Mouse (Mus musculus) hindbrain, postnatal 0 days (tissue): ENCODE data around the gene A730061H03Rik. TPM values are rescaled to one million over a fixed set of nuclear protein-coding genes. Genes with fewer than 3 reads are reported as not detected.

Source experiments
- ATAC-seq: fragments of 200-750 bp; cut with Nextera tagmentation; 2 replicates; pipeline ENCODE4 v1.8.0; 2017; ENCODE audit warnings: mild to moderate bottlenecking, moderate TSS enrichment, moderate library complexity
- DNase-seq: peaks from one replicate; pipeline ENCODE4 v3.0.0-alpha.2; 2015; ENCODE audit warnings: low spot score
- H3K27ac ChIP-seq: fragments of 300-500 bp; sonication (generic); 2 replicates; pipeline ENCODE4 v1.5.1; 2014; ENCODE audit warnings: mild to moderate bottlenecking
- H3K27me3 ChIP-seq: fragments of 300-500 bp; sonication (generic); 2 replicates; pipeline ENCODE4 v1.6.1; 2014; ENCODE audit warnings: low read length, mixed read lengths; ENCODE audit not compliant: insufficient read depth
- H3K36me3 ChIP-seq: fragments of 300-500 bp; sonication (generic); 2 replicates; pipeline ENCODE4 v1.6.1; 2014; ENCODE audit warnings: low read length, mixed read lengths; ENCODE audit not compliant: insufficient read depth
- H3K4me1 ChIP-seq: fragments of 300-500 bp; sonication (generic); 2 replicates; pipeline ENCODE4 v1.6.1; 2014; ENCODE audit warnings: antibody characterized with exemption, low read length, mixed read lengths; ENCODE audit not compliant: insufficient read depth
- H3K4me2 ChIP-seq: fragments of 300-500 bp; sonication (generic); 2 replicates; pipeline ENCODE4 v1.6.1; 2014; ENCODE audit warnings: low read depth, mild to moderate bottlenecking, low read length, moderate library complexity, mixed read lengths
- H3K4me3 ChIP-seq: fragments of 300-500 bp; sonication (generic); 2 replicates; pipeline ENCODE4 v1.5.1; 2014; ENCODE audit warnings: low read length
- H3K9ac ChIP-seq: fragments of 300-500 bp; sonication (generic); replicated peaks from 2 replicates; pipeline ENCODE4 v1.6.1; 2014; ENCODE audit warnings: mild to moderate bottlenecking, low read length, moderate library complexity, mixed read lengths
- H3K9me3 ChIP-seq: fragments of 300-500 bp; sonication (generic); 2 replicates; pipeline ENCODE4 v1.6.1; 2016; ENCODE audit warnings: low read length, mixed read lengths
- CTCF ChIP-seq: IDR thresholded peaks from 2 replicates; pipeline ENCODE4 v1.5.1; 2016; ENCODE audit warnings: antibody characterized with exemption, control low read depth, low read depth
- WGBS: fragments of 180-500 bp; shearing (Covaris S2); extraction: QIAGEN DNeasy Blood & Tissue Kit; methylation state at CpG from one replicate; pipeline ENCODE4 v1.1.7; 2014; 5-methylcytosine and 5-hydroxymethylcytosine counted together
- polyA plus RNA-seq: library from polyadenylated mRNA; unstranded; fragments of >200 nt; fragmentation: Nextera tagmentation; extraction: Ambion mirVana; gene quantifications from 2 replicates; pipeline ENCODE4 v1.2.1, GENCODE M21; 2015
- total RNA-seq: library from RNA; depleted of rRNA; stranded (reverse); fragments of >200 nt; gene quantifications from 2 replicates; pipeline ENCODE4 v1.2.3, GENCODE M21; 2014

Gene A730061H03Rik
- total and polyA plus RNA-seq, 2 experiments from 2014 or later: not detected

GRCm38 (mm10) chr14:55576376-55576775 lies 16.2 kb upstream of the A730061H03Rik start:
- Histone ChIP-seq H3K36me3 (0 out of 2 replicates have a peak, but pooled peaks cover 2% of the 10 kb centered on the region), H3K9ac (no peak overlapping the region), H3K9me3 (no peaks in the 10 kb centered on the region), H3K4me3 (no peak overlapping the region), H3K4me1 (no peaks in the 10 kb centered on the region), H3K4me2 (no peak overlapping the region), H3K27ac (no peak overlapping the region), H3K27me3 (no peaks in the 10 kb centered on the region)
- no peak for ATAC-seq
- DNase-seq: no peak
- no peak for TF ChIP-seq CTCF
- WGBS: 75% methylated on average over 16 of the region's 16 CpGs

GRCm38 (mm10) chr14:55575711-55576110 lies 15.5 kb upstream of the A730061H03Rik start:
- Histone ChIP-seq H3K4me3 (no peak overlapping the region), H3K4me1 (no peaks in the 10 kb centered on the region), H3K36me3 (no peaks in the 10 kb centered on the region), H3K9me3 (no peaks in the 10 kb centered on the region), H3K27ac (no peak overlapping the region), H3K9ac (no peak overlapping the region), H3K27me3 (no peaks in the 10 kb centered on the region), H3K4me2 (no peak overlapping the region)
- no peak for ATAC-seq
- DNase-seq: no peak
- WGBS: 77% methylated on average over 13 of the region's 13 CpGs
- no peak for TF ChIP-seq CTCF

- H3K4me1 ChIP-seq: no peaks in the 10 kb centered on the region
- ATAC-seq (no peak), DNase-seq (no peak)
- H3K27me3 ChIP-seq: no peaks in the 10 kb centered on the region
- WGBS: 93% methylated on average over 8 of the region's 8 CpGs
- H3K27ac ChIP-seq: no peak within 1 kb of the TSS
- no peaks in the 10 kb centered on the region for H3K36me3 ChIP-seq
- no peak for TF ChIP-seq CTCF
- H3K4me2 ChIP-seq: no peak within 1 kb of the TSS
- H3K9ac ChIP-seq: no peak within 1 kb of the TSS
- H3K4me3 ChIP-seq: no peak within 1 kb of the TSS
- no peaks in the 10 kb centered on the region for H3K9me3 ChIP-seq
Observed at GRCm38 (mm10) chr14:55575302-55575701, 15.1 kb upstream of the A730061H03Rik start, which contains the start of gene Fitm1. Gene Fitm1, plus strand, starts transcription at chr14:55575617.

- Histone ChIP-seq H3K4me3 (no peak overlapping the region), H3K27ac (no peak overlapping the region), H3K36me3 (peaks cover 31% of the 10 kb centered on the region), H3K4me2 (no peak overlapping the region), H3K4me1 (no peaks in the 10 kb centered on the region), H3K9ac (no peak overlapping the region), H3K27me3 (no peaks in the 10 kb centered on the region), H3K9me3 (no peaks in the 10 kb centered on the region)
- TF ChIP-seq CTCF: no peak
- no peak for DNase-seq
- no peak for ATAC-seq
Observed at GRCm38 (mm10) chr14:55571760-55572159, 11.6 kb upstream of the A730061H03Rik start.

GRCm38 (mm10) chr14:55570588-55570987 lies 10.4 kb upstream of the A730061H03Rik start:
- TF ChIP-seq CTCF: no peak
- WGBS: 94% methylated on average over 2 of the region's 2 CpGs
- Histone ChIP-seq H3K4me3 (no peak overlapping the region), H3K27me3 (no peaks in the 10 kb centered on the region), H3K27ac (no peak overlapping the region), H3K4me2 (no peak overlapping the region), H3K9me3 (no peaks in the 10 kb centered on the region), H3K4me1 (no peaks in the 10 kb centered on the region), H3K9ac (no peak overlapping the region), H3K36me3 (peaks cover 43% of the 10 kb centered on the region)
- ATAC-seq (no peak), DNase-seq (no peak)

- H3K4me3 ChIP-seq: no peak overlapping the region
- peaks cover 61% of the 10 kb centered on the region for H3K36me3 ChIP-seq
- no peak for TF ChIP-seq CTCF
- no peaks in the 10 kb centered on the region for H3K4me1 ChIP-seq
- DNase-seq (no peak), ATAC-seq (no peak)
- H3K9me3 ChIP-seq: no peaks in the 10 kb centered on the region
- no peaks in the 10 kb centered on the region for H3K27me3 ChIP-seq
- no peak overlapping the region for H3K9ac ChIP-seq
- H3K4me2 ChIP-seq: no peak overlapping the region
- no peak overlapping the region for H3K27ac ChIP-seq
- 94% methylated on average over 3 of the region's 3 CpGs for WGBS
Observed at GRCm38 (mm10) chr14:55567496-55567895, 7.3 kb upstream of the A730061H03Rik start.

- no peaks in the 10 kb centered on the region for H3K9me3 ChIP-seq
- TF ChIP-seq CTCF: 0 out of 2 replicates have a peak, but pooled peaks have one; percentile 21
- DNase-seq: no peak
- WGBS: 76% methylated on average over 3 of the region's 3 CpGs
- H3K27me3 ChIP-seq: no peaks in the 10 kb centered on the region
- no peak for ATAC-seq
- H3K36me3 ChIP-seq: peaks cover 61% of the 10 kb centered on the region
- H3K4me3 ChIP-seq: no peak overlapping the region
- H3K27ac ChIP-seq: no peak overlapping the region
- no peak overlapping the region for H3K9ac ChIP-seq
- peaks cover 15% of the 10 kb centered on the region for H3K4me1 ChIP-seq
- H3K4me2 ChIP-seq: no peak overlapping the region
Observed at GRCm38 (mm10) chr14:55565748-55566147, 5.5 kb upstream of the A730061H03Rik start.
